Mouse (Mus musculus) frontal cortex, postnatal 10 days (tissue): ENCODE measurements around the gene Mr1.

Experiments
- DNase-seq, 2 experiments: peaks; one replicate each; pipeline ENCODE4 v3.0.0; 2022; ENCODE audit warnings: low spot score in 2 of 2, mixed read lengths in 1 of 2

The Mr1 gene

DNA sequence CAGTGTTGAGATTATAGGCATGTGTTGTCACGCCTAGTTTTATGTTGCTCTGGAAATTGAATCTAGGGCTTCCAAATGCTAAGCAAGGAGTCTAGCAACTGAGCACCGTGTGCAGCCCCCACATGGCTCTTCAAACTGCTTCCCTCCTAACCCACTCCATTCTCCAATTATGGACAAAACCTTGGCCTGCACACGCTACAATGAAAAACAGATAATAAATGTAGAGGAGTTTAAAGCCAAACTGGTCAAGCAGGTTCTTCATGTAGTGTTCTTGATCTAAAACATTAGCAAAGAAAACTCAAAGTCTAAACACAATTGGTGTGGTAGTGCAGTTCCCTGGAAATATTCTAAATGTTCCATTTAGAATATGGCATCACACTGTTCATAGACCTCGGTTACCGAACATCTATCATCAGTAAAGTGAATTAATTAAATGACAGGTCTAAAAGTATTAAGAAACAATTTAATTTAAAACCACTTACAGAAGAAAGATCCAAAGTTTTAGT lies 19.1 kb downstream of the Mr1 start:
- DNase-seq, result no peak

DNA sequence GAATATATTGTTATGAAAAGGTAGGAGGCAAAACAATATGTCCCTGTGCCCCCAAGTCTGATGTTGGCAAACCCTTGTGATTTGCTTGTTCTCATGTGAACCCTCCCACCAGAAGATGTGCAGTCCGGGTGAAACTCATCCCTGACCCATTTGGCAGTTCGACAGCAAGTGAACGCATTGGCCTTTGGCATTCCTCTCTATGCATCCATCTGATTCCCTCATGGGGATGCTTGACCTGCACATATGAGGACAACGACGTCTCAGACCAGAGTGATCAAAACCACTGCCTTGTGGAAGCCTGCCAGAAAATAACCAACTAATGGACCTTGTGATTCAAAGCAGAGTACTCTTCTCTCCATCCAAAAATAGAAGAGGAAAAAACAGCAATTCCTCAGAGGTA lies 19.9 kb downstream of the Mr1 start:
- DNase-seq, result no peak

DNA sequence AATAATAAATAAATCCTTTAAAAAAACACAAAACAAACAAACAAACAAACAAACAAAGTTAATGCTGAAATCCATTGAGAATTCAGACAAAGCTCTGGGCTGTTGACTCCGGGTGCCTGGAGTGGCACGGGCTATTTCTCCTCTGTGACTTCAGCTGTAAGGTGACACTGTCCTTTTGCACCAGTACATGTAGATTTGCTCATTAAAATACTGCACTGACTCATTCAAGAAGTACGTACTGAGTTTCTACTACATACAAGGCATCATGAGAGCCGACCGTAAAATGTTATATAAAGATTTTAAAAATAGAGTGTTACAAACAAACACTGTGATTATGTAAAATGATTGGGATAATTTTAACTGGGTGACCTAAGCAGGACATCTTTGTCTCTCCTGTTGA lies 22.2 kb downstream of the Mr1 start:
- DNase-seq, result no peak

DNA sequence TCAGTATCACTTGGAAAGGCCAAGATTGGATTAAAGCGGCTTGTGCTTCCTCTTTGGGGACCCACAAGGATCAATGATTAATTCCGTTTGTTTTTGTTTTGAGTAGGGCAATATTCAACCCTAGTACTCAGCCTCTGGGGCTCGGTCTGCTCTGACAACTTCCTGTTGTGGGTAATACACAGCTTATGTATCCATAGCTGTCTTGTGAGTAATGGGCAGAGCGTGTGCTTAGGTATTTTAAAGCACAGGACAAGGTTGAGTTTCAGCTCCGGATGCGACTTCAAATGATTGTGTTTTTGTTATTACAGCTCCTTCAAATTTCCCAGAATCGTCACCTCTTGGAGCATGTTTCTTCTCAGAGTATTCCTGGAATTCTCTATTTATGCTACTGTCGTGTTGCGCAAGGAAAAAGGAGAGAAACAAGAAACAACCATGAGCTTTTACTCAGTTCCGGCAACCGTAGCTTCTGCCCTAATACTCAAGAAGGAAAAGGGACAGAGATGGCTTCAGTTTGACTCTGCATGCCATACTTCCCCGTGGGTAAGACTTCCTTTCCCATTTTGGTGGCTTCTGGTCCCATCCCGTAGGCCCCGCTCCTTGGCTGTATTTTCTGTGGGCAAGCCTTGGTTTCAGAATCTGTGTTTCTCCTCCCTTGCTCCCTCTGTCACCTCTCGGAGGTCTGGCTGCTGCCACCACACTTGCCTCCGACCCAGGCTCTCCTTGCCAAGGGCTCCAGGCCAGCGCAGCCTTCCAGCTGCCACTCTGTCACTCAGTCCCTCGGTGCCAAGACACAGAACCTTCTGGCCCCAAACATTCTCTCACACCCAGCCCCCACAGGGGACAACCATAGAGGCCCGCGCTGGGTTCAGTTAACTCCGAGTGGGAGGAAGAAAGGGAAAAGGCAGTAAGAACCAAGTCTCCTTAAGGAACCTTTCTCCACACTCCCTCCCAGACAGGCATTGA lies 24.4 kb downstream of the Mr1 start:
- peak; percentile 38 to 39 for DNase-seq

DNA sequence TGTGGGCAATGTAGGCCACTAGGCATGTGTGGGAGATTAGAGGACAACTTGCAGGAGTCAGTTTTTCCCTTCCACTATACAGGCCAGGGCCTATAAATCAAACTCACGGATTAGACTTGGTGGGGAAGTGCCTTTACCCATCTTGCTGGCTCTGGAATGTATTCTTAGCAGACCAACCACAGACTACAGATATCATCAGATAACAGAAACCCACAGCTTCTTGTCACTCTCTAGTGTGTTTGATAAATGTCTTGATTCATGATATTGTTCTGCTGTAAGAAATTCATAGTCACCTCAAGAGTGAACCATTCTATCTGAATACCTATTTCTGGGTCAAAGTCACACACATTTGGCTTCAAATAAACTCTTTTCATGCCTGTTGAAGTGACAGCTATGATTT lies 26.9 kb downstream of the Mr1 start:
- no peak for DNase-seq

DNA sequence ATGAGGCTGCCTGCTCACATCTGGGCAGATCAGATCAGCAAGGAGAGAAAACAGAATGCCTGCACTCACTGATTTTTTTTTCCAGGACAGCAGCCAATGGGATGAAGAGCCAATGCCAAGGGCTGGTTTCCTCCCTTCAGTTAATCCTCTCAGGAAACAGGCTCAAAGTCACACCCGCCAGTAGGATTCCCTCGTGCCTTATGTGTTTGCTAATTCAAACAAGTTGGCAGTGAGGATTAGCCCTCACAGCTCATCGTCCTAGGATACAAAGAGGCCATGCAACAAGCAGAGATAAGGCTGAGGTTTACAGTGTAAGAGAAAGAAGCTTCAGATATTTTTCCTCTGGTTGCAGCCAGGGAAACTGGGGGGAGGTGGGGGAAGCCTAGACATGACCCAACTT lies 32.7 kb downstream of the Mr1 start:
- DNase-seq, result no peak

DNA sequence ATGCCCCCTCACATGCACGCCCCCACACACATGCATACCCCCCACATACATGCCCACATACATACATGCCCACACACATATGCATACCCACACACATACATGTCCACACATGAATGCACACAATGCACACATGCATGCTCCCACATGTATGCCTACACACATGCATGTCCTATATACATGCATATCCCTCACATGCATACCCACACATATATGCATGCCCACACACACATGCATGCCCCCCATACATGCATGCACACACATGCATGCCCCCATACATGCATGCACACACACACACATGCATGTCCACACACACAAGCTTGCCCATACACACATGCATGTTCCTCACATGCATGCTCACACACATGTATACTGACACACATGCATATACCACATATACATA lies 33.7 kb downstream of the Mr1 start:
- DNase-seq, result no peak

DNA sequence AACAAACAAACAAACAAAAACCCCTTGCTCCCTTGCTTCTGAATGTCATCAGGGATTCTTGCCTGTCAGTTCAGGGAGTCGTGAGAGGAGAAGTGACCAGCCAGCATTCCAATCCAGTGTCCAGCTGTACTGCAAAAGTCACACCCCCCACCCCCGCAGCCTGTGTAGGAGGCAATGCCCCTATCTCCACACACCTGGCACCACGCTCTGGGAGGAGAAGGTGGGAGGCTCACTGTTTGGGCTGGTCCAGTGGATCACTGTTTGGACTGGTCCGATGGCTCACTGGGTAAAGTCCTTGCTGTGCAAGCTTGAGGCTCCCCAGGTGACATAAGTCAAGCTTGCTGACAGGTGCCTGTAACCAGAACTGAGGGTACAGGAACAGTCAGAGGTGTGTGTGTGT lies 34.5 kb downstream of the Mr1 start:
- no peak for DNase-seq

DNA sequence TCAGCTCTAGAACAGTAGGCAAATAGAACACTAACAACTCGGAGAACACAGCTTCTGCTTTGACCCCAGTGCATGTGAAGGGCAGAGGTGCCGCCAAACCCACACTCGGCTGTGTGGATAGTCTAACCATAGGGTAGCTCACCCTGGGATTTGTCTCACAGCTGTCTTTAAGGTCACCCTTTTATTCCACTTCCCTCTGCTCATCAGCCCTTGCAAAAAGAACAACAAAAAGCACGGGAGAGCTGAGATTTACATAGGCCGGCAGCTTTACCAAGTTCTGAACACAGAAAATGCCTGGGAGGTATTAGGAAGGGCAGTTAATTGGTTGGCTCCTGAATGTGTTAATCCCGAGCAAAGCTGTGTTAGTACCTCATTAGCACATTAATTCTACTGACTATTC lies 35.1 kb downstream of the Mr1 start:
- DNase-seq, result no peak

DNA sequence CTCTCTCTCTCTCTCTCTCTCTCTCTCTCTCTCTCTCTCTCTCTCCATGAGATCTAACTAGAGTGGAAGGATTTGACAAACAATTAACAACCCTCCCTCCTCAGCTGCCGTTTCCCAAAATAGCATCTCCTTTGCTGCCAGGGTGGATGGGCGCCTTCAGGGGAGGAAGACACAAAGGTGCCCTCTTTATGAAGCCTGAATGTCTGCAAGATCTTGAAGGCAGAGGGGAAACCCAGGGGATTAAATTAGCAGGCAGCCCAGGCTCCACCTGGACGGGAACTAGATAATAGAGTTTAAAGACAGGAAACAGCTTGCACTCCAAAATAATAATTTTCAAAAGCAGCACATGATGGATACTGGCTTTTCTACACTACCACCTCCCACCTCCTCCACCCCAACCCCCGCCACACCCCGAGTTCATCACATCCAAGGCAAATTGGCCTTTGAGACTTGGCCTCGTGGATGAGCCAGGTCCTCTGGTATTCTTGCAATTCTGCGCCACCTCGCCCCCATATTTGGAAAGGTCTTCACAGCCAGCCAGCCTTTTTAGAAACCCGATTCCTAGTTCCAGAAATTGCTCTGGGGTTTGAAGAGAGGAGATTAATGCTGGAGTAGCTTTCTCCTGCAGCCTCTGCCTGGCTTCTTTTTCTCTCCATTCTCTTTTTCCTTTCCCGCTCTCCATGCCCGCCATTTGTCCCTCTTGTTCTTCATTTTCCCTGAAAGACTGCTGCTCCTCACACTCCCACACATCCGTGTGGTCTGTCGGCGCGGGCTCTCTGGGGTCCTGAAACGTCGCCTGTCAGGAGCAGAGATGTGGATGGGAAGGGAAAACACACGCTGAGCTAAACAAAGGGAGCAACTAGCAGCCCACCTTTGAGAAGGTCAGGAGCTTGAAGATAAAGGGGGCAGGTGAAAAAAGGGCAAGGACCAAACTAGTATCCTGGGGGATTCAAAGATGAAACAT lies 36.9 kb downstream of the Mr1 start:
- DNase-seq, result no peak

DNA sequence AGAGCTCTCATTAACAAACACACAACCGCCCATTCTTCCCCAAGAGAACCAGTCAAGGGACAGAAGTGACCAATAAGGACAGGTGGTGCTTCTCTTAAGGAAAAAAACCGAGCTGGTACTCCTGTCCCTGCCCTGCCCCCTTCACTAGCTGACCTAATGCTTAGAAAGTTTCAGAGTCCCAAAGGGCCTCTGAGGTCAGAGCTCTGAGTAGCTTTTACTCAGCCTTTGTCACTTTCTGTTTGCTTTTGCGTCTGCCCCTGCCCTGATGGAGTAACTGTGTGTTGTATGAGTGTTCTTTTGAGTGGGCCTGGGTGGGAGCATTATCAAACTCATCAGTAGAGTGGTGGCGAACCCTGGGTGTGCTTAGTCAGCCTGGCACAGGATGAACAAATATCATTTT lies 38.2 kb downstream of the Mr1 start:
- no peak for DNase-seq

DNA sequence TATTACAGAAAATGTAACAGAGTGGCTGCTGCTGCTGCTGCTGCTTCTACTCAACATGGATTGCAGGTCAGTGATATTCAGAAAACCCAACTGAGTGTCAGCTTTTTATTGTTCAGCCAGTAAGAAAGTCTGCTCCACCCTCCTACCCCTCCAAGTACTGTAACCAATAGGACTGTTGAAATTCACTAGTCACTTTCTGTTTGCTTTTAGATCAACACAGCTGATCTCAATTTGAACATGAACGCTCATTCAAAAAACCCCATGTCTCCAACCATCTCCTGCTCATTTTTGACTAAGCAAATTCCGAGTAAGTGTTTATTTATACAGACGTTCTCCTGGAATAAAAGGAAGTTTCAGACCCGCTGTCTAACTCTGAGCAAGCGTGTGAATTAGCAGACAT lies 38.8 kb downstream of the Mr1 start:
- DNase-seq, result no peak

DNA sequence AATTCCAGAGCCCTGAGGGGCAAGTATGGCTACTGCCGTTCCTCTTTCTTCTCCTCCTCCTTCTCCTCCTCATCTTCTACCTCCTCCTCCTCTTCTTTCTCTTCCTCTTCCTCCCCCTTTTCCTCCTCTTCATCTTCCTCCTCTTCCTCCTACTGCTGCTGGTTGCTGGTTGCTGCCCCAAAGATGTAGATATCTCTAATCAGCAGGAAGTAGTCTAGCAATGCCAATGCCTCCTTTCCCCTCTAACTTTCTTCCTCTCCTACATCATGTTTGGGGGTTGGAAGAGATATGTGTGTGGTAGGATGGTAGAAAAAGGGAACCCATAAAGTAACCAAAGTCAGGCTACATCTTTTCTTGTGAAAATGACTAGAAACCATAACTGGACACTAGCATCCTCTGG lies 40.3 kb downstream of the Mr1 start:
- DNase-seq, result no peak

DNA sequence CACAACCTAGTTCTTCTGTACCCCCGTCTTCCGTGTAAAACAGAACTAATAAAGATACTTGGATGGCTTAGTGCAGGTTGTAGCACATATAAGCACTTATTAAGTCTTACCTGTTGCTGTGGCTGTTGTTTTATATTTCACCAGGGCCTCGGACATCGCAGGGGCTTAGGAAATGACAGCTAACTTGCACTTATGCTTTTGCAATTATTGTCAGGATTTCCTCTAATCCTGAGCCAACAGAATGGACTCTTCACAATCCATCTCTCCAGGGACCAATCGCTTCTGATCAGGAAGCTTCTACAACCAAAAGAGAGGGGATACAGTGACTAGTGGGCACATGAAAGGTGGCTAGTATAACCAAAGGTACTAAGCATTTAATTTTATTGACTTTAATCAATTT lies 42.6 kb downstream of the Mr1 start:
- no peak for DNase-seq

DNA sequence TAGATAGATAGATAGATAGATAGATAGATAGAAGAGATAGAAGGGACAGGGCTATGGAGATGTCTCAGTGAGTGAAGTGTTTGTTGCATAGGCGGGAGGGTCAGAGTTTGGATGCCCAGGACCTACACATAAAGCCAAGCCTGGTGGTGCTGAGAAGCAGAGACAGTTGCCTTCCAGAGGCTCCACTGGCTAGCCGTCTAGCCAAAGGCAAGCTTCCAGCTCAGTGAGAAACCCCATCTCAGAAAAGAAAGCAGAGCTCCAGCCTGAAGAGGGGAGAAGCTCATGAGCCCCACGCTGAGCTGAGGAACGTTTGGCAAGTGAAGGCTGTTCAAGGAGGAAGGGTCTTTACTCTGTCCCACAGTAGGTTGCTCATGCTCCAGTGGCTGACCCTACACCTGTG lies 44.0 kb downstream of the Mr1 start:
- DNase-seq, result no peak

DNA sequence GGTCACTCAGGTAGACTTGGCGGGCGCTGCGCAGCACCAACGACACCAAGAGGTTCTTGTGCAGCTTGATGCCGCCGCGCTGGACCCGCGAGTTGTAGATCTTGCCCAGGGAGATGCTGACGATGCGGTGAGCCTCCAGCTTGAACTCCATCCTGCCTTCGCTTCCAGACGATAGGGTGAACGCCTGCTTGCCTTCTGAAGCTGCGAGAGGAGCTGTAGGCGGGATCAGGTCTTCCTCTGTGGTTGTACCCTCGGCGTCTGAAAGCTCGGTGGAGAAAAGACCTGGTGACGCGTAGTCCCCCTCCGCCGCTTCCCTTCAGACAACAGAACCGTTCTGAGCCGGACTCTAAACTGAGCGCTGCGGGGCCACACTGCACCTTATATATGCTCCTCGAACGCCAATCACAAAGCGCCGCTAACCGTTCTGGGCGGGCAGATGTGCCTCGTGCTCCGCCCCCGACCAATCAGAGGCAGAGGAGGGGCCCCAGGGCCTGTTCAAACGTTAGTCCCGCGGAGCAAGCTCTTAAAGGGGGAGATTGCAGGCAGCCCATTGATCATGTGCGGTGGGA lies 47.2 kb downstream of the Mr1 start, which contains the start of gene Ier5:
TSS of gene Ier5 (minus strand) at position 357 of the 569 bp plus-strand sequence.
- DNase-seq, result peak; percentile 95 to 96

DNA sequence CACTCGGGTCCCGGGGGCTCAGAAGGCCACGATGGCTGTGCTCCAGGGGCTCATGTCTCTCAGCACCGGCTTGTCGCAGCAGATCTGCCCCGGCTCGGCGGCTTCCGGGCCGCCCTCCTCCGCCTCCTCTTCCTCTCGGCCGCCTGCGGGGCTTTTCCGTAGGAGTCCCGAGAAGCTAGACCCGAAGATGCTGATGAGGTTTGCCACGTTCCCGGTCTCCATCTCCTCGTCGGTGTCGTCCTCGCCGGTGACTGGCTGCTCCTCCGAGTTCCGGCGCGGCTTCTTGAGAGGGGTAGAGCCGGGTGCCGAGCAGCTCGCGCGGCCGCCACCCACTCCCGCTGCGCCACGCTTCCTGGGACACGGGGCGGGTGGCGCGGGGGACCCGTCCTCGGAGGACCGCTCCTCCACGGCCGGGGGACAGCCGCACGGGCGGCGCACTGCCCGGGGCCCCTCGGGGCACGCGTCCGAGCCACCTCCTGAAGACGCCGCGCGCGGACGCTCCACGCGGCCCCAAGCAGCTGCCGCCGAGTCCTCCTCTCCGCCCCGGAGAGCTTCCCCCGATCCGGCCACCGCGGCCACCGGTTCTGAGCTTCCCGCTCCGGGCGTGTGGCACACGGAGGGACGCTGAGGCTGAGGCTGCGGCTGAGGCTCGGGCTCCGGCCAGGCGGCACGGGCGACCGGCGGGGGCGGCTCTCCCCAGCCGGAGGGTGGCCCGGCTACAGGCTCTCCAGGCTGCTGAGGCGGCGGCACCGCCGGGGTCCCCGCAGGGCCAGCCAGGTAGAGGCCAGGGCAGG lies 47.9 kb downstream of the Mr1 start:
- DNase-seq, result peak in 1 of 2 experiments; percentile 64

DNA sequence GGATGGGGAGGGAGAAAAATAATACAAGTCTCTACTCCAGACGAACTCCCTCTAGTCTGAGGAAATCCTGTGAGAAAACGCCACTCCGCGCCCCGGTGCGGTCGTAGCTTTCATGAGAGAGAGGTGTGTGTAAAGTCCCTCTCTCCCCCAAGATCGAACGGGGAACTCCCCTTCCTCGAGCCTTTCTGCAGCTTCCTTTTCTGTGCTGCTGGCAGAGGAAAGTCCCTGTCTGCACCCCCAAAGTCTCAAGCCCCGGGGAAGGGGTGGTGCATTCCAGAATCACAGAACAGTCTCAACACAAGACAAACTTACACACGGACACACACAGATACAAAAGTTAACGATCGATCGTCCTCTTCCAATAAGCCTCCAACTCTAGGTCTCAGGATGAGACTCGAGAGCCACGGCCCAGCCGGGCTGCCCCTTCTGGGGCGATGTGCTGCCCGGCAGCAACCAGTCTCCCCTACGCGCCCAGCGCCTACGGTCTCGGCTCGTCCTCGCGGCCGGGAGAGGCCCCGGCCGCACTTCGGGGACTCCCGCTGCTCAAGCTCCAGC lies 48.6 kb downstream of the Mr1 start:
- peak in 1 of 2 experiments; percentile 43 for DNase-seq

DNA sequence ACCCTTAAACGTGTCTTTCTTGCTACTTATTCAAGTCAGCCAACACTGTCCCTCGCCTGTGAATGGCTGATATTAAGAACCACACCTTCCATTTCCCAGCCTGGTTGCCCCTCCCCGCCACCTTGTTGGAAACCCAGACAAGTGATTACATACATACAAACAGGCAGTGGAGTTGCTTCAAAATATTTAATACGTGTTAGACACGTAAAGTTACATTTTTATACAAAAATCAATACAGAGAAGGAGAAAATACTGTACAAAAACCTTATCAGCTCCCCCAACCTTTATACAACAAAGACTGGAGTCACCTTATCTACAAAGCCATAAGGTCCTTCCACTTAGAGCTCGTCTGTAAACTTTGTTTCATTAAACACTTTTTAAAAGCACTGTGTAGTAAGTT lies 49.3 kb downstream of the Mr1 start:
- no peak for DNase-seq

DNA sequence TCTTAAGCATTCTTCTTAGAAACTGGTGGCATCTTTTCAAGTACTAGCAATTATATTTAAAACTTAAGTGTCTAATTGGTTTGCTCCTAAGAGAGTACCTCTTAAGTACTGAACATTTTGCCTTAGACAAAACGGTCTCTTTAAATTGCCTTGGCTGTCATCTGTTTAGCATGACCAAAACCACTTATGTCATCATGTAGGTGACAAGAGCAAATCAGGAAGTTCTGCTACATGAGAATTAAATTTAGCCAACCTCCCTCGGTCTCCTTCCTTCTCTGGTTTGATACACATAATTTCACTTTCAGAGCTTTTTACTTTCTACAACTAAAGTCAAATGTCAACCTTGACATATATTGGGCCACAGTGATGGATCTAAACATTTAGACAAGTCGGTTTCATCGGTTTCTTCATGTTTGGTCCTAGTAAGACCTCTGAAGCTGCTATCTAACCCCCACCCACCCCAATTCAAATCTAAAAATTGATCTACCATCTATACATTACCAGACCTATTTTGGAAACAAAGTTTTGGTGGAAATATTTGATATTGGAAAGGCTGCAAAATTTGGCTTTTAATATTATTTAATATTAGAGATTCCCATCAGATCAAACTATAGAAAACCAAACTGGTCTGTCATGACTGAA lies 49.9 kb downstream of the Mr1 start:
- no peak for DNase-seq
